Mouse (Mus musculus) lung, postnatal 14 days (tissue): ENCODE data around the gene Alad.

Source experiments
- DNase-seq: peaks from one replicate; pipeline ENCODE4 v3.0.0; 2021

Alad gene

DNA sequence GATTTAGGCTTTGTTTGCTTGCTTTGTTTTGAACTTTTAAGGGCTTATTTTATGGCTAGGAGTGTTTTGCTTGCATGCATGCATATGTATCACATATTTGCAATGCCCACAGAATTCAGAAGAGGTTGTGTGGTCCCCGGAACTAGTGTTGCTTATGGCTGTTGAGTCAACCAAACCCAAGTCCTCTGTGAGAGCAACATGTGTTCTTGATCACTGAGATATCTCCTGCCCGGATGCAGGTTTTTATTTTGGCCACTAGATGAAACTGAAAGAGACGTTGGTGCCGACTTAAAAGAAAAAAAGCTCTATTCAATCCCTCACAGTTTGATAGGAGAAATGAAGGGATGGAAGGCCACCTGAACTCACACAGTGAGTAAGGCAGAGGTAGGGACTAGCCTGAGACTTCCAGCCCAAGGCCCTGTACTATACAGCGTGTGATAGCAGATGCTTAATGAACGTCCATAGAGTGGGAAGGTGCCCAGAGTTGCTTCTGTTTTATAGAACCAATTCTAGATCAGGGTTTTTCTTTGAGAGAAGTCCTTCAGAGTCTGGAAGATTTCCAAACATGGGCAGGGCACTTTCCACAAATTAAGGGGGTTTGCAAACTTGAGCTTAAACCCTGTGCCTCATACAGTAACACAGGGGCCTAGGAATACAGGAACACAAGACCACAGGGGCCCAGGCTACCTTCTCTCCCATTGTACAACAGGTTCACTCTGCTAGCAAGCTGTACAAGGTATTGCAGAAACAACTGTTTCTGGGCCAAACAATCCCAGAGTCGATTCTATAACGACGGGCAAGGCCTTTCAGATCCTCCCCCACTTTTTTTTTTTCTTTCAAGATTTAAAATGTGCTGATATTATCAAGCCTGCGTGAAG, 1.9 kb downstream of the Alad start:
- DNase-seq = no peak

GRCm38 (mm10) chr4:62517046-62517445, 2.7 kb downstream of the Alad start:
- DNase-seq = peak; percentile 26

DNA sequence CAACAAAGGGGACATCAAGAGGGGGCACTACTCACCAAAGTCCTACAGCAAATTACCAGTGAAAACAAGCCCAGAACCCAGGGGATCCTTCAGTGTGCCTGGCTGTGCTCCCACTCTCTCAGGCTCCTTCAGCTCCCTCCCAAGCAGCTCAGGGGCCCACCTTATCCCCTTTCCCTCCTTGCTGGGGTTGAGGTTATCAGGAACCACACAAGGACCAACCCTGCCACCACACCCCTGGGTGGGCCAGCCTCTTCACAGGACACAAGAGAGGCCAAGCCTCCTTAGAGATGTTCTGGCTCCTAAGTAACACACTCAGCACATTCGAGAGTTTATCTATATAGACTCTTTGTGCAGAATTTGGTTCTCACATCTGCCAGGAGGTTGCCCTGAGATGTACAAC, 3.1 kb downstream of the Alad start:
- peak; percentile 17 for DNase-seq

GRCm38 (mm10) chr4:62516079-62516478, 3.6 kb downstream of the Alad start:
- DNase-seq = peak; percentile 58

DNA sequence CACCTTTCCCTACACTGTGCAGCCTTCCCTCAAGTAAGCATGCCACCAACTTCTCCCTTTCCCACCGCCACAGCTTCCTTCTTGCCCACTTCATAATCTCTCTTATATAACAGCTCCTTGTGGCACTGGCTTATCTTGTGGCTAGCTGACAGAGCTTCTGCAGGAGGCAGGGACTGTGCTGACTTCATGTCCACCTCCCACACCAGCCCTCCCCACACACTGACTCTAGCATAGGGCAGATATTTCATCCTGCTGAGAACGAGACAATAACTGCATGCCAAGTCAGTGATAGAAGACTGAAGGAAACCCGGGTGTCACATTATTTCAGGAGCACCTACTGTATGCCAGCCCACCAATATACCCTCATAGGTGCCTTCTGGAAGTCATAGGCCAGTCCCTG, 4.2 kb downstream of the Alad start:
- no peak for DNase-seq

- DNase-seq = no peak
These were observed 4.7 kb downstream of the Alad start for GRCm38 (mm10) chr4:62514995-62515394.

GRCm38 (mm10) chr4:62513998-62514506, 5.7 kb downstream of the Alad start:
- no peak for DNase-seq

DNA sequence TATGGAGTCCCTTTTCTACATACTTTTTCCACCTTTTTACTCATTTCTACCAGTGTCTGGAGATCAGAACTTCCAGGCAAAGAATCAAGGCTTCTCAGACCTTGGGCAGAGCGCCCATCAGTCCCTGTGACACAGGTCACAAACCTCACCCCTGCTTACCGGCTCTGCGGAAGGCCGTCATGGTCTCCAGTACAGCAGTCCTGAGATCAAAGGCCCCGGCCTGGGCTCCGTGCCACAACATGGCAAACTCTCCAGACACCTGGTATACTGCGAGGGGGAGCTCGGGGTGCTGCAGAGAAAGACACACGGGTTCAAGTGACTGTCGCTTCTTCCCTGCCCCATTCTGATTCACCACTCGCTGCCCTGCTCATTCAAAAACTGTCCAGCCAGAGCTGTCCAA, 9.8 kb downstream of the Alad start:
- DNase-seq = no peak

GRCm38 (mm10) chr4:62508839-62509238, 10.9 kb downstream of the Alad start:
- no peak for DNase-seq

GRCm38 (mm10) chr4:62506798-62507197, 12.9 kb downstream of the Alad start:
- DNase-seq = peak; percentile 34

DNA sequence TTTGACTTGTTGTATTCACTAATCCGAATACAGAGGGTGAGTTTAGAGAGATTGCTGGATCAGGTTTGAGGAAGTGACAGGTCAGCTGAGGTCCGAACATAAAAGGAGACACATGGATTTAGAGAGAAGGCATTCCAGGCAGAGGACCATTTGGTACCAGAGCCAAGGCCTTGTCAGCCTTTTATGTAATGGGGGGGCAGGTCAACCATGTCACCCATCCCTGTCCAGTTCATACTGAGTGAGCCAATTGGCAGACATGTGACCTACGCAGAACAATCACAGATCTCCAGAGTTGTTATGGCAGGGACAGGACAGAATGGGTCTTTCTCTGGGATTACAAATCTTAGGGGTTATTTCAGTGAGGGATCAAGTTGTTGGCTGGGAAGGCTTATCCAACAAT, 13.7 kb downstream of the Alad start:
- DNase-seq = no peak

DNA sequence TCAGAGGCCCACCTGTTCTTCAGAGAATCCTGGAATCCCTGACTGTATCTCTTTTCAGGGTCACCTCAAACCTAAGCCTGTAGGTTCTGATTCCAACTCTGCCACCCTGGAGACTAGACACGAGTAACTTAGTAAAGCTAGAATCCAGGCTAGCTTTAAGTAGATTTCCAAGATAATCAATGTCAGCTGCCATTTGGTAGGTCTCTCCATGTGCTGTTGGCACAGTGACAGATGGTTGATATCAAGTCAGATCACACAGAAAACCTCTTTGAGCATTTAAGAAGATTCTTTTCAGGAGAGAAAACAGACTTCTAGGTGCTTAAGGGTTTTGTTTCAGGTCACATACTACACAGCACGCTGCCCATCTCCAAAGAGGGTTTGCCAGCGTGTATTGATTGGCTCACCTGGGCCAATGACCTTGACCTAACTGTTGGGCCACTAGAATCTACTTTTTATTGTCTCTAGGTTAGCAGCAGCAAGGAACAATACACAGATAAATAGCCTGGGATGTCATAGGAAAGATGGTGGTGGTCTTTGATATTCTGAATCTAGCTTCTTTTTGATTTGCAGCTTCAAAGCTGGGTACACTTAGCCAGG, 16.2 kb downstream of the Alad start, which contains the start of gene Hdhd3:
Gene Hdhd3 (minus strand): TSS at position 94 of the 597 bp plus-strand sequence.
- no peak for DNase-seq

- DNase-seq = no peak
These were observed 16.7 kb downstream of the Alad start for GRCm38 (mm10) chr4:62502969-62503368.

DNA sequence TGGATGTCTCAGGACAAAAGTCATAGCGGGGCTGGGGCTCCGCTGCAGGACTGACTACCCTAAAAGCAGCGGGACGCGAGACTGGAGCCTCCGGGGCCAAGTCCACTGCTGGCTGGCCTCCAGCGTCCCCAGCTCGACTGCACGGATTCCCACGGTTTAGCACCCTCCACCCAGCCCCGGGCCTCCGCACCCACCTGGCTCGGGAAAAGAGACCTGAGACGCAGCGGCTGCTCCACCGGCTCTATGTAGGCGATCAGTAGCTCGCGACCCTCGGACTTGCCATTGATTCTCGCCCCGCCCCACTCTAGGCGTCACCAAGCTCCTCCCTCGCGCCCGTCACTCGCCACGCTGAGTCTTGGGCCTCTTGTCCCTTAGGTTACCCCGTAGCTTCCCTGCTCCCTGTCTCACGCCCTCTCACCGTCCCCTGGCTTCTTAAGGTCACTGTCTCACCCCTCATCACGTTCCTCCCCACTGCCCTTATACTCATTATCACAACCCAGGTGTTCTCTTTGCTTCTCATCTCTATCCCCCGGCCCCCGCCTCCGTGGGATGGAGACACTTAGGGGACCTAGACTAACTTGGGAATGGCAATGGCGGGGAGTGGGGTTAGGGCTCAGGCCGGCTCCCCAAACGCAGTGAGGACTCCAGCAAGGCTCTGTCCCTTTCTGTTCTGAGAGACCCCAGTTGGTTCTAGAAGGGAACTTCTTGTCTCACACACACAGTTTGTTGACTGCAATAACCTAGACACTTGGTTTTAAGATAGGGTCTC, 17.6 kb downstream of the Alad start:
- peak; percentile 91 for DNase-seq

GRCm38 (mm10) chr4:62501534-62501933, 18.2 kb downstream of the Alad start:
- DNase-seq = no peak

DNA sequence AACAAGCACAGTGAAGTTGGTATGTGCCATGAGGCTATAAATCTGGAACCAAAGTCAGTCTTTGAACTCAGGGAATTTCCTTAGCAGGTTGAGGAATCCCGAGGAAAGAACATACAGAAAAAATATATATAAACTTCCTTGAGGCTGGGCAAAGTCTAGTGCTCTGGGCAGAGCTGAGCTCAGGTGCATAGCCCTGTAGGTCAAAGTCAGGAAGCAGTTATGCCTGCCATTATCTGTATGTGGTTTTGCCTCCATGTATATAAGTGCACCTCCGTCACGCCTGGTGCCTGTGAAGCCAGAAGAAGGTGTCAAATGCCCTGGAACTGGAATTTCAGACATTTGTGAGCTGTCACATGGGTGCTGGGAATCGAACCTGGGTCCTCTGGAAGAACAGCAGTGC, 18.9 kb downstream of the Alad start:
- no peak for DNase-seq

GRCm38 (mm10) chr4:62496815-62497214, 22.9 kb downstream of the Alad start:
- peak; percentile 76 for DNase-seq

GRCm38 (mm10) chr4:62495946-62496345, 23.8 kb downstream of the Alad start:
- peak; percentile 60 for DNase-seq

GRCm38 (mm10) chr4:62494230-62494629, 25.5 kb downstream of the Alad start:
- DNase-seq = no peak

DNA sequence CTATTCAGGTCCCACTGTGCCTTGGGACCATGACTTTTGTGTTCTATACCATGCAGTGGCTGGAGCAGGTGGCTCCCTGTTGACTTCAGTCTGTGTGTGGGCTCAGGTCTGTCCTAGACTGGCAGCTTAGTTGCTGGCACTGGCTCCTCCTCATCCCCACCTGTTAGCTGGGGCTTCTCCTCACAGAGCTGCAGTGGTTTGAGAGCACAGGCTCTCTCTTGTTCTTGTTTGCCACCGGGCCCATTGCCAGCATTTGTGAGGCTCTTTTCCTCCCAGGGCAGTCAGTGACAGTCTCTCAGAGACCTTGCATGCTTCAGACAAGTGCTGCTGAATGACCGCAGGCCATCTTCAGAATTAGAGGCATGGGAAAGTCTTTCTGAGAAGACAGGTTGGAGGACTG, 27.0 kb downstream of the Alad start:
- DNase-seq = no peak

DNA sequence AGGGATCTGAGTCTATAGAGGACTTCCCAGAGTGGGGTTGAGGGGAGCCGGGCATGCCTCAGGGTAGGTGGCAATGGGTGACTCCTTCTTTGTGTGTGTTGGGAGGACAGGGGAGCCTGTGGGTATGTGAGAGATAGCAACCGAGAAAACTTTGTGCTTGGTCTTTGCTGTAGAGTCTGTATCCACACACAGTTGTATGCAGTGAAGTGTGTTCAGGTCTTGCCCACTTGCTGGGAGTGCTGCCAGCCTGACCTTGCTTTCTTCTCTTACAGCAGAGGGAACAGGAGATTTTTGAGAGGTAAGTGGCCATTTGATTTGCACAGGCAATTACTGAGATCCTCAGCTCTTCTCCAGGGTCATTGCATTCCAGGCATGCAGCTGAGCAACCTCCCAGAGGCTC, 31.8 kb downstream of the Alad start:
- no peak for DNase-seq

GRCm38 (mm10) chr4:62487172-62487571, 32.5 kb downstream of the Alad start:
- DNase-seq = no peak

DNA sequence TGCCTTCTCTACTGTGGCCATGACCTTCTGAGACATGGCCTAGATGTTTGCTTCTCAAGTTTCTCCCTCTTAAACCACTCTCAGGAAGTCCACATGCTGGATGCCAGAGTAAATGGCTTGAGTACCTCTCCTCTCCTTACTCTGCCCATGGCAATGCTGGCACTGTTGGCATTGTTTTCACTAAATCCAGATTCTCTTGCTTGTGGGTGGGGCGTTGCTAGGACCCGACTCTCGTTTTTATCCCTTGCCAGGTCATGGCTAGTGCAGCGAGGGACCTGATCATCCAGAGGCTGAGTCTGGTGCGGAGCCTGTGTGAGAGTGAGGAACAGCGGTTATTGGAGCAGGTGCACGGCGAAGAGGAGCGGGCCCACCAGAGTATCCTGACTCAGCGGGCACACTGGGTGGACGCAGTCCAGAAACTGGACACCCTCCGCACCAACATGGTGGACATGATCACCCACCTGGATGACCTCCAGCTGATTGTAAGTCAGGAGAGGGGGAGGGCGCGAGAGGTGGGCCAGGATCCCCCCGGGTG, 33.5 kb downstream of the Alad start:
- peak; percentile 30 for DNase-seq
